Mouse (Mus musculus) stomach, embryonic 16.5 days (tissue): Measurements from ENCODE around the gene Kpna2. TPM values are rescaled to one million over a fixed set of nuclear protein-coding genes. Genes with fewer than 3 reads are reported as not detected.
"Not testable (repeated sequence)": the region's sequence is repeated elsewhere in the genome, so short reads cannot be mapped to it uniquely, and the experiment has no call there.

ENCODE experiments used
- ATAC-seq: fragments of 200-750 bp; cut with Nextera tagmentation; 2 replicates; pipeline ENCODE4 v1.8.0; 2017; ENCODE audit warnings: moderate number of reproducible peaks, moderate TSS enrichment; ENCODE audit not compliant: insufficient read depth, low FRiP score
- H3K27ac ChIP-seq: fragments of 300-500 bp; sonication (generic); 2 replicates; pipeline ENCODE4 v1.5.1; 2014; ENCODE audit warnings: low read length
- H3K27me3 ChIP-seq: fragments of 300-500 bp; sonication (generic); 2 replicates; pipeline ENCODE4 v1.6.1; 2014; ENCODE audit warnings: low read length, control low read depth, mixed read lengths; ENCODE audit not compliant: control insufficient read depth, insufficient read depth
- H3K36me3 ChIP-seq: fragments of 300-500 bp; sonication (generic); 2 replicates; pipeline ENCODE4 v1.6.1; 2014; ENCODE audit warnings: low read length; ENCODE audit not compliant: control insufficient read depth, insufficient read depth
- H3K4me1 ChIP-seq: fragments of 300-500 bp; sonication (generic); 2 replicates; pipeline ENCODE4 v1.6.1; 2014; ENCODE audit warnings: low read length, control low read depth, mixed read lengths; ENCODE audit not compliant: control insufficient read depth, insufficient read depth
- H3K4me2 ChIP-seq: fragments of 300-500 bp; sonication (generic); 2 replicates; pipeline ENCODE4 v1.6.1; 2014; ENCODE audit warnings: low read depth, low read length, mixed read lengths
- H3K4me3 ChIP-seq: fragments of 300-500 bp; sonication (generic); replicated peaks from 2 replicates; pipeline ENCODE4 v1.5.1; 2014; ENCODE audit warnings: mild to moderate bottlenecking, low read length
- H3K9ac ChIP-seq: fragments of 300-500 bp; sonication (generic); 2 replicates; pipeline ENCODE4 v1.6.1; 2014; ENCODE audit warnings: low read length
- H3K9me3 ChIP-seq: fragments of 300-500 bp; sonication (generic); replicated peaks from 2 replicates; pipeline ENCODE4 v1.6.1; 2016; ENCODE audit warnings: low read length, control low read depth; ENCODE audit not compliant: control insufficient read depth
- WGBS: fragments of 180-500 bp; shearing (Covaris S2); extraction: QIAGEN DNeasy Blood & Tissue Kit; methylation state at CpG from one replicate; pipeline ENCODE4 v1.1.7; 2014; 5-methylcytosine and 5-hydroxymethylcytosine counted together
- polyA plus RNA-seq: library from polyadenylated mRNA; unstranded; fragments of >200 nt; fragmentation: Nextera tagmentation; extraction: Ambion mirVana; gene quantifications from 2 replicates; pipeline ENCODE4 v1.2.1, GENCODE M21; 2015

Gene Kpna2
- polyA plus RNA-seq, 1 experiment from 2014 or later, result 327 TPM

- 0% methylated on average over 26 of the region's 26 CpGs for WGBS
- Histone ChIP-seq H3K36me3 (peaks cover 25% of the 10 kb centered on the region), H3K27ac (peak overlapping the region; percentile 89), H3K27me3 (no peaks in the 10 kb centered on the region), H3K9ac (peak overlapping the region; percentile 94), H3K9me3 (no peaks in the 10 kb centered on the region), H3K4me2 (peak overlapping the region; percentile 46), H3K4me1 (peaks cover 26% of the 10 kb centered on the region), H3K4me3 (peak overlapping the region; percentile 97)
- ATAC-seq, result peak; percentile 5; the same call in 1 of the 2 replicates
These were observed 640 bp downstream of the Kpna2 start for GRCm38 (mm10) chr11:106998651-106999150.

DNA sequence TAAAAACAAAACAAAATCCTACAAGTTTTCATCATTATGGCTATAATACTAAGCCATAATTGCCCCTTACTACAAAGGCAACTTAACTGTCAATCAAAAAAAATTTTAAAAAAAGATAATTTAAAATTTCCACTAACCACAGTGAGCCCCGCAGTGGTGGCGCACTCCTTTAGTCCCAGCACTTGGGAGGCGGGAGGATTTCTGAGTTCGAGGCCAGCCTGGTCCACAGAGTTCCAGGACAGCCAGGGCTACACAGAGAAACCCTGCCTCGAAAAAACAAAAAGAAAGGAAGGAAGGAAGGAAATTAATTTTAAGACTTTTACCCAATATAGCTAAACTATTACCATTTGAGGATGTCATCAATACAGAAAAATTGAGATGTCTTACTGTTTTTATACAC is 1.4 kb downstream of the Kpna2 start:
- Histone ChIP-seq H3K4me1 (peaks cover 26% of the 10 kb centered on the region), H3K4me2 (peak overlapping the region; percentile 46), H3K27me3 (no peaks in the 10 kb centered on the region), H3K4me3 (peak overlapping the region; percentile 97), H3K9ac (peak overlapping the region; percentile 94), H3K27ac (no peak overlapping the region), H3K9me3 (no peaks in the 10 kb centered on the region), H3K36me3 (peaks cover 25% of the 10 kb centered on the region)
- WGBS, result 20% methylated on average over 5 of the region's 5 CpGs
- ATAC-seq, result no peak

DNA sequence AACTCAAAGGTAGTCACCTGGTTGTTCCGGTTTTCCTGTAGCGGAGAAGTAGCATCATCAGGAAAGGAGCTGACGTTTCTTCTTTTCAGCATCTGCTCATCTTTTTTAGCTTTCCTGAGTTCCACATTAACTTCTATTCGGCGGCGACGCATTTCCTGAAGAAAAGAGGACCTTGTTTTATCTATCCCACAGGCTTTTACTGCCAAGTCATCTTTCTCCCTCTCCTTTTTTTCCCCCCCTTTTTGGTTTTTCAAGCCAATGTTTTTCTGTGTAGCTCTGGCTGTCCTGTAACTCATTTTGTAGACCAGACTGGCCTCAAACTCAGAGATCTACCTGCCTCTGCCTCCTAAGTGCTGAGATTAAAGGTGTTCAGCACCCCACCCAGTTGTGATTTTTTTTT is 2.8 kb downstream of the Kpna2 start:
- Histone ChIP-seq H3K36me3 (peaks cover 25% of the 10 kb centered on the region), H3K4me2 (peak overlapping the region; percentile 46; the same call in 1 of the 2 replicates), H3K4me1 (peaks cover 26% of the 10 kb centered on the region)
- not testable (repeated sequence) for ATAC-seq, H3K4me3 ChIP-seq, H3K9me3 ChIP-seq, H3K27me3 ChIP-seq, H3K27ac ChIP-seq, H3K9ac ChIP-seq
- 92% methylated on average over 7 of the region's 7 CpGs for WGBS

- peaks cover 23% of the 10 kb centered on the region for H3K4me1 ChIP-seq
- H3K9me3 ChIP-seq, result no peaks in the 10 kb centered on the region
- H3K27me3 ChIP-seq, result no peaks in the 10 kb centered on the region
- 53% methylated on average over 3 of the region's 3 CpGs for WGBS
- no peak overlapping the region for H3K4me3 ChIP-seq
- H3K9ac ChIP-seq, result no peak overlapping the region
- no peak for ATAC-seq
- peaks cover 29% of the 10 kb centered on the region for H3K36me3 ChIP-seq
- no peak overlapping the region for H3K4me2 ChIP-seq
- H3K27ac ChIP-seq, result no peak overlapping the region; the same call in 1 of the 2 replicates
These were observed 4.9 kb downstream of the Kpna2 start for GRCm38 (mm10) chr11:106994246-106995085.

GRCm38 (mm10) chr11:106987384-106987783 is 12.0 kb downstream of the Kpna2 start:
- H3K9me3 ChIP-seq, result no peaks in the 10 kb centered on the region
- ATAC-seq, result no peak
- H3K27me3 ChIP-seq, result no peaks in the 10 kb centered on the region
- no peak overlapping the region for H3K4me2 ChIP-seq
- no peak overlapping the region for H3K4me3 ChIP-seq
- H3K27ac ChIP-seq, result no peak overlapping the region
- no peak overlapping the region for H3K9ac ChIP-seq
- WGBS, result 95% methylated on average over 2 of the region's 2 CpGs
- peaks cover 23% of the 10 kb centered on the region for H3K36me3 ChIP-seq
- H3K4me1 ChIP-seq, result no peaks in the 10 kb centered on the region

- H3K4me3 ChIP-seq, H3K4me1 ChIP-seq, H3K27me3 ChIP-seq, H3K9me3 ChIP-seq, H3K9ac ChIP-seq, ATAC-seq, H3K4me2 ChIP-seq, H3K27ac ChIP-seq: not testable (repeated sequence)
- 72% methylated on average over 8 of the region's 9 CpGs for WGBS
- H3K36me3 ChIP-seq, result peaks cover 23% of the 10 kb centered on the region
These were observed 13.2 kb downstream of the Kpna2 start for GRCm38 (mm10) chr11:106985979-106986604.

- ATAC-seq, result no peak
- 0 out of 2 replicates have a peak overlapping the region, but pooled peaks have one; percentile 26 for H3K27ac ChIP-seq
- H3K4me2 ChIP-seq, result no peak overlapping the region
- no peak overlapping the region for H3K4me3 ChIP-seq
- H3K9me3 ChIP-seq, result no peaks in the 10 kb centered on the region
- no peaks in the 10 kb centered on the region for H3K4me1 ChIP-seq
- H3K36me3 ChIP-seq, result 0 out of 2 replicates have a peak, but pooled peaks cover 4% of the 10 kb centered on the region
- WGBS, result 21% methylated on average over 5 of the region's 5 CpGs
- no peak overlapping the region for H3K9ac ChIP-seq
- H3K27me3 ChIP-seq, result no peaks in the 10 kb centered on the region
These were observed 17.0 kb downstream of the Kpna2 start for GRCm38 (mm10) chr11:106982351-106982750.

- H3K9me3 ChIP-seq, result no peaks in the 10 kb centered on the region
- H3K27me3 ChIP-seq, result no peaks in the 10 kb centered on the region
- H3K9ac ChIP-seq, result no peak overlapping the region
- no peaks in the 10 kb centered on the region for H3K36me3 ChIP-seq
- H3K4me1 ChIP-seq, result no peaks in the 10 kb centered on the region
- H3K27ac ChIP-seq, result 0 out of 2 replicates have a peak overlapping the region, but pooled peaks have one; percentile 26
- WGBS, result 53% methylated on average over 1 of the region's 1 CpGs
- no peak for ATAC-seq
- no peak overlapping the region for H3K4me3 ChIP-seq
- no peak overlapping the region for H3K4me2 ChIP-seq
These were observed 17.6 kb downstream of the Kpna2 start for GRCm38 (mm10) chr11:106981787-106982186.

DNA sequence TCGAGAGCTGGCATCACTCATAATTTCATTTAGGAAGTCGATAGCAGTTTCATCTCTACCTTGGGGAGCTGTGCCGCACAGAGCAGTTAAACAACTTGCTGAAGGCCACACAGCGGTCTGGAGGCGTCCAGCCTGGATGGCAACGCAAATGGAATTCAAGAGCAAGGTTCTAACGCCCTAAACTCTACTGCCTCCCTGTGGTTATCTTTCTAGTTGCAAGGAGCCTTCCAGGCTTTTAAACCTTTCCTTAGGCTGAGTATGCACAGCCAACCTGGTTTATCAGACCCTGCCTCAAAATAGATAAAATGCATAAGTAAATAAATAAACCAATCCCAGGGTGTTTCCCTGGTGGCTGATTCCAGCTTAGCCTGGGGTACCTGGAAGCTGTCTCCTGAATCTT is 18.9 kb downstream of the Kpna2 start:
- peaks cover 10% of the 10 kb centered on the region; the same call in 1 of the 2 replicates for H3K4me1 ChIP-seq
- no peaks in the 10 kb centered on the region for H3K36me3 ChIP-seq
- no peak overlapping the region for H3K9ac ChIP-seq
- no peaks in the 10 kb centered on the region for H3K27me3 ChIP-seq
- H3K4me3 ChIP-seq, result no peak overlapping the region
- H3K4me2 ChIP-seq, result no peak overlapping the region
- H3K27ac ChIP-seq, result no peak overlapping the region
- ATAC-seq, result no peak; the same call in 1 of the 2 replicates
- WGBS, result 26% methylated on average over 7 of the region's 7 CpGs
- H3K9me3 ChIP-seq, result no peaks in the 10 kb centered on the region
